ENCODE assay signal across 8 mouse cellular contexts in the genomic region with DNA sequence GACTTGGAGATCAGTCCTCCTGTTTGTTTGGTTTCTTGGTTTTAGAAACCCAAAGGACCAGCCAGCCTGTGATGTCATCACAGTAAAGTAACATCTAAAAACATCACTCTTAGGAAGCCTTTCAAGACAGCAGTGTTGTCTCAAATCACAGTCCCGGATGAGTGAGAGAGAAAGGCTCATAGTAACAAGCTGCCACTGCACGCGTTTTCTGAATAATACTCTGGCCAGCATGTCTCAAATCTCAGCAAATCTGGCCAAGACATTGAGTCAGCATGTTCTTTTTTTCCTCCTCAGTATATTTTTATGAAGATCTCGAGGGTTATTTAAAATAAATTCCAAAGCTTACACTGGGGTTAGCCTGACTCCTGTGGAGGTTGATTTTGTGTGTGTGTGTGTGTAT.
DNase-seq lines count a peak whose midpoint lies in the region; ATAC-seq lines count a peak whose summit lies in the region.

No protein-coding gene starts in this region.

- H3K4me3 ChIP-seq in hindbrain, embryonic 12.5 days: 0 out of 2 replicates have a peak overlapping the region, but pooled peaks have one; percentile 33
- peak overlapping the region; percentile 51 for H3K4me3 ChIP-seq in lung, embryonic 15.5 days

- no peak overlapping the region for H3K9ac ChIP-seq in hindbrain, embryonic 12.5 days
- peak overlapping the region; percentile 45; the same call in 1 of the 2 replicates for H3K9ac ChIP-seq in lung, embryonic 15.5 days

- H3K9me3 ChIP-seq in hindbrain, embryonic 12.5 days (replicated peaks): no peaks in the 10 kb centered on the region
- H3K9me3 ChIP-seq in lung, embryonic 15.5 days: no peaks in the 10 kb centered on the region

- no peaks in the 10 kb centered on the region for H3K27me3 ChIP-seq in hindbrain, embryonic 12.5 days
- H3K27me3 ChIP-seq in lung, embryonic 15.5 days: no peaks in the 10 kb centered on the region

- no peak overlapping the region for H3K27ac ChIP-seq in hindbrain, embryonic 12.5 days
- peak overlapping the region; percentile 93 for H3K27ac ChIP-seq in lung, embryonic 15.5 days

- DNase-seq in right cerebral cortex, adult 18-20 months: peak; percentile 38
- DNase-seq in right cerebral cortex, postnatal 10 days (ENCODE audit: low spot score in 2 of 2): no peak
- no peak for DNase-seq in right cerebral cortex, postnatal 25 days
- no peak for DNase-seq in yolk sac, embryonic 10.5 days (ENCODE audit: low spot score)

- 0 out of 2 replicates have a peak, but pooled peaks cover 7% of the 10 kb centered on the region for H3K36me3 ChIP-seq in hindbrain, embryonic 12.5 days
- H3K36me3 ChIP-seq in lung, embryonic 15.5 days: peaks cover 22% of the 10 kb centered on the region

- peak overlapping the region; percentile 65 for H3K4me2 ChIP-seq in hindbrain, embryonic 12.5 days (replicated peaks)
- H3K4me2 ChIP-seq in lung, embryonic 15.5 days: peak overlapping the region; percentile 59

- ATAC-seq in hindbrain, embryonic 12.5 days (ENCODE audit: low FRiP score): no peak
- ATAC-seq in lung, embryonic 15.5 days (ENCODE audit: borderline replicate concordance, extremely low read depth, low FRiP score, low TSS enrichment): peak; percentile 59; the same call in 1 of the 2 replicates
- no peak for ATAC-seq in granulocyte monocyte progenitor cell, adult 5-6 weeks (replicated peaks; ENCODE audit: poor library complexity, severe bottlenecking)
- no peak for ATAC-seq in activated CD4-positive, CD25-positive, alpha-beta regulatory T cell, adult 4 months

- peaks cover 38% of the 10 kb centered on the region for H3K4me1 ChIP-seq in hindbrain, embryonic 12.5 days
- peaks cover 76% of the 10 kb centered on the region for H3K4me1 ChIP-seq in lung, embryonic 15.5 days

- WGBS in hindbrain, embryonic 12.5 days: 20% methylated on average over 4 of the region's 4 CpGs
- 19% methylated on average over 4 of the region's 4 CpGs for WGBS in lung, embryonic 15.5 days
